Mouse (Mus musculus): ENCODE measurements at regions not wholly inside any gene's neighbourhood (a gene's known extent, or its start where the extent isn't known, plus 50 kb on each side); places are given as distances from the start of the nearest gene placed in this dataset.

DNA sequence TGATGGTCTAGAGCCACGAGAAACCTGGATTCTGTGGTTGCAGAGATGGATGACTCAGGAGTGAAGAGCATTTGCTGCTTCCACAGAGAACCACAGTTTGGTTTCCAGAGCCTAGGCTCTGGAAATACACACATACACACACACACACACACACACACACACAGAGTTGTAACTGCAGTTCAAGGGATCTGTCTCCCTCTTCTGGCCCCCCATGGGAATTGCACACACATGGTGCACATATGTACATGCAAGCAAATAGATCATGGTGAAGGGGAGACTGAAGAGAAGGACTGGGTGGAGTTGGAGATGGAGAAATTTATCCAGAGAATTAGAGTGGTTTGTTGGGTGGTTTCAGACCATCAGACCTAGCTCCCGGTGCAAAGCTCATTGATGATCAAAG, 252.6 kb downstream of the Gm4791 start:
- ATAC-seq (replicated peaks; ENCODE audit: poor library complexity, severe bottlenecking), result no peak

DNA sequence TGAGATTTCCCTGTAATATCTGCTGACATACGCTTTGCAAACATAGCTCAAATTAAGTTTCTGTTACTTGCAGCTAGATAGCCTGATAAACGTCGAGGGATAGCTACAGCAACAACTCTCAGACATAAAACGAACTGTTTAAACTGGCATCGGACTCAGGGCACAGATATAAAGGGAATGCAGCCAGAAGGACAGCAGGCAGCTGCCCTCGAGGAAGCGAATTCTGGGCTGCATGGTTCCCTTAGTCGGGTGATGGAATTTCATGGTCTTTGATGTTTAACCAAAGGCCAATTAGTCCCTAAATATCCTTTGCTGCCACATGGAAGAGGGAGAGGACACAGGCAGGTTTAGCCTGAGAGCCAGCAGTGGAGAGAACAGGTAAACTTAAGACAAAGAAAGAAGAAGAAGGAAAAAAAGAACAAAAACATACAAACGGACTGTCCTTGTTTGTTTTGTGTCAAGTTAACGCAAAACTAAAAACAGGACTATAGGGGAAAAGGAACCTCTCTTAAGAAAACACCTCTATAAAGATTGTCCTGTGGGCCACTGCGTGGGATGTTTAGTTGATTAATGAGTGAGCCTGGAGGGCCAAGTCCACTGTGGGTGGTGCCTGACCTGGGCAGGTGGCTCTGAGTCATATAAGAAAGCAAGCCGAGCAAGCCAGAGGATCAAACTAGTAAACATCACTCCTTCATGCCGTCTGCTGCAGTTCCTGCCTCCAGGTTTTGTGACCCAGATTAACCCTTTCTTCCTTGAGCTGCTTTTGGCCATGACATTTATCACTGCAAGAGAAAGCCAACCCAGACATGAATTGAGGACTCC, 255.5 kb downstream of the Gm4791 start:
- no peak for ATAC-seq (replicated peaks; ENCODE audit: poor library complexity, severe bottlenecking)

DNA sequence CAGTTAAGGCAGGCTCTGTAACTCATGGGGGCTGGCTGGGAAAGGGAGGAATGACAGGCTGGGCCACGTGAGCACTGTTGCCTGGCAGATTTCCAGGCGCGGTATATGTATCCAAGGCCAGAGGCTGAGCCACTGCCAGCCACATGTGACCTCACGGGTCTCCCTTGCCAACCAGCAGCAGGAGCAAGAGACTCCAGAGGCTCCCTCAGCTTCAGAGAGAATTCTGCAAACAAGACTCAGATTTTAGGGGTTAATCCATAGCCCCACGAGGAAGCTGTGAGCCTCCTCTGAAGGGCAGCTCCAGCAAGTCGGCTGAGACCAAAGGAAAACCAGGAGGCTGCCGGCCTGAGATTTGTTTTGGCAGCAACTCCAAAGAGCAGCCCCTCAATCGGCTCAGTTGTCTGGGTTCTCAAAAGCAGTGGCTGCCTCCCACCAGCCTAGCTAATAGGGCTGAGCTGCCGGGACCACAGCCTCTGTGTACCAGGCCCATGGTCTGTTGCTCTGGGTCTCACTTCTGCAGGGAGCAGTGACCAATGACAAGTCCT, 264.0 kb upstream of the Cadm1 start:
- ATAC-seq (replicated peaks; ENCODE audit: poor library complexity, severe bottlenecking), result no peak

DNA sequence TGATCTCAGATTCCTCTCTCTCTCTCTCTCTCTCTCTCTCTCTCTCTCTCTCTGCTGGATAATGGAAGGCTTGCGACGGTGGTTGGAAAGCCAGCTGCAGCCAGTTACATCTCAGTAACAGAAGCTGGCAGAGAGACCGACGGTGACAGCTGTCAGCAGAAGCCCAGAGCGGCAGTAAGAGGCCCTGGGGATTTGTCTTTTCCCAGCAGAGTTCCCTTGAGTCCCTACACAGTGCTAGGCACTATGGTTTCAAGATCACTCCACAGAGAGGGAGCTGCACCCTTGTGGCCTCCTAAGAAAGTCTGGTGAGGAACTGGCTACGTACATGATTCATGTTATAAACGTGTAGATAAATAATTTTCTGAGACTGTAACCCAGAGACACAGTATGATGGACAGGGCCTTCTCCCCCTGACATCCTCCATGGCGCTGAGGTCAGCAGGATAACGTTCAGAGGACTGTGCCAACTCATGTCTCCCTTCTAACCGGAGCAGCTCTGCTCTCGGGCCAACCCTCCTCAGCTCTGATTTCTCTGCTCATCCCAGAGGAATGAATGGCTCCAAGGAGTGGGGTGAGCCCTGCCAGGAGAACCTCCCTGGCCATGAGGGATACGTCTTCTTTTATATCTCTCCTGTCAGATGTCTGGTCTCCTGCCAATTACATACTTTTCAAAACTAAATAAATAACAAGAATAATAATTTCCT, 253.5 kb upstream of the Cadm1 start:
- ATAC-seq (replicated peaks; ENCODE audit: poor library complexity, severe bottlenecking), result no peak

DNA sequence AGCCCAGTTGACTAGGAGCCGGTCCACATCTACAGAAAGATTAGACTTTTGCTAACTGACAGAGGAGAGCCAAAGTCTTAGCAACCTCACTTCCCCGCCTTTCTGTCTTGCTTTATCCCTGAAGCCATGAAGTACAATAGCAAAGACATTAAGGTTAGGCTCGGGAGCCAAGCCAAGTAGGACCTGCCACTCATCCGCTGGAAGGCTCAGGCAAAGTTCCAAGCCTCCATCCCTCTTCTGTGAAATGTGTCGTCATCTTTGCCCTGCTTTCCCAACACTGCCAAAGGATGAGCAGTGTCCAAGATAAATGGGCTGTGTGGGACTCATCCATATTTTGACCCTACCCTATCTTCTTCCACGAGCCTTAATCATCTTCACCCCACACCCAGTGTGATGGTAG, 250.6 kb upstream of the Cadm1 start:
- no peak for ATAC-seq (replicated peaks; ENCODE audit: poor library complexity, severe bottlenecking)

DNA sequence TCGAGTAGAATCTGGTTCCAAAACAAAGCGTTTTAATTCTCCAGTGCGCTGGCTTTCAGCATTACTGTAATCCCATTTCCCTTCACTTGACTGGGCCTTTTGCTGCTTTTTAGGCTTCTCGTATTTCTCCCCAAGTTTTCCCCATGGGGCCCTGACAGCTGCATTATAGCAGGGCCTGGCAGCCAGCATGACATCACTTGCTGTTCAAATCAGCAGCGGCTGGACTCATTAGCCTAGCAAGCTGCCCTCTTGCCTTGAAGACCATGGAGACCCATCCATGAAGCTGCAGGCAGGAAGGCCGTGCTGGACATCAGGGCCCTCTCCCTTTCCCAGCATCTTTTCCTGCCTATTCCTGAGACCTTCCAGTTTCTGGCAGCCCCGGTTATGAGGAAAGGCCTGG, 249.8 kb upstream of the Cadm1 start:
- no peak for ATAC-seq (replicated peaks; ENCODE audit: poor library complexity, severe bottlenecking)

DNA sequence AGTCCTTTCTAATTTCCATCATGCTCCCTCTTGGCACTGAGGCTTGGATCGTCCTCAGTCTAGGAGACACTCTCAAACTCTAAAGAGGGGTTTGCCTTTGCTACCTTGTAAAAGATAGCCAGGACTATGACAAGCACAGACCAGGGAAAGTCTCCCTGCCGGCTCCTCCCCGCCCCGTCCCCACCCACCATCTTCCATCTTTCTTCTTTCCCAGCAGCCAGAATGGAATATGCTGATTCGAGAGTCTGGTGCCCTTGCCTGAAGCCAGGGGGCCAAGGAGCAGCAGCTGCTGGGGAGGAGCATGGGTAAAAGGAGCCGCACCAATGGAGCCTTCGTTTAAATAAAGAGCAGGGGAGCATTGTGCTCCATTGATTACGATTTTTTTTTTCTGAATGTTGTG, 249.4 kb upstream of the Cadm1 start:
- no peak for ATAC-seq (replicated peaks; ENCODE audit: poor library complexity, severe bottlenecking)

DNA sequence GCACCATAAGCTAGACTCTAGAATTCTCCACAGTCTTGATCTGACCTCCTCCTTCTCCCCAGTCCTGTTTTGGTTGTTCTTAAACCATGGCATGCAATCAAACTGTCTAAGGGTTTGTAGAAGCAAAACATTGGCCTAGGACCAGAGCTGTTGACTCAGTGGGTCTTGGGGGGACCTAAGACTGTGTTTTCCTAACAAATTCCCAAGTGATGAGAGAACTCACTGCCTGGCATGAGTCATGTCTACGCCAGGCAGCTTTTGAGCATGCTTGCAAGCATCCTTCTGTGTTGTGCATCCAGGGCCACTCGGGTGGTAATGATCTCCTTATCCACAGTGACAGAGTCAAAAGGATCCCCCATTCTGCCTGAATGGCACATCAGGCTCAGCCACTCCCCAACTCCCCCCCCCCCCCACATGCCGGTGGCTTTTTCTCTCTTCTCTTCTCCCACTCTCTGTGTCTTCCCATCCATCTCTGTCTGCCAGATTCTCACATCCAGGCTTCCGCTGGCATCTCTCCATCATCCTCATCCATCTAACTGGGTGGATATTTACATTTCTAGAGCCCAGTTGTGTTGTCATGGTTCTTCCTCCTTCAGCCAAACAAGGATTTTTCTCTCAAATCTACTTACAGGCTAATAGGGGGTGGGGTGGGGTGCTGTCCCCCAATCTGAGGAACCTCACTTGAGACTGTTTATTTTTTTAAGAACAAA, 246.1 kb upstream of the Cadm1 start:
- ATAC-seq (replicated peaks; ENCODE audit: poor library complexity, severe bottlenecking), result no peak

DNA sequence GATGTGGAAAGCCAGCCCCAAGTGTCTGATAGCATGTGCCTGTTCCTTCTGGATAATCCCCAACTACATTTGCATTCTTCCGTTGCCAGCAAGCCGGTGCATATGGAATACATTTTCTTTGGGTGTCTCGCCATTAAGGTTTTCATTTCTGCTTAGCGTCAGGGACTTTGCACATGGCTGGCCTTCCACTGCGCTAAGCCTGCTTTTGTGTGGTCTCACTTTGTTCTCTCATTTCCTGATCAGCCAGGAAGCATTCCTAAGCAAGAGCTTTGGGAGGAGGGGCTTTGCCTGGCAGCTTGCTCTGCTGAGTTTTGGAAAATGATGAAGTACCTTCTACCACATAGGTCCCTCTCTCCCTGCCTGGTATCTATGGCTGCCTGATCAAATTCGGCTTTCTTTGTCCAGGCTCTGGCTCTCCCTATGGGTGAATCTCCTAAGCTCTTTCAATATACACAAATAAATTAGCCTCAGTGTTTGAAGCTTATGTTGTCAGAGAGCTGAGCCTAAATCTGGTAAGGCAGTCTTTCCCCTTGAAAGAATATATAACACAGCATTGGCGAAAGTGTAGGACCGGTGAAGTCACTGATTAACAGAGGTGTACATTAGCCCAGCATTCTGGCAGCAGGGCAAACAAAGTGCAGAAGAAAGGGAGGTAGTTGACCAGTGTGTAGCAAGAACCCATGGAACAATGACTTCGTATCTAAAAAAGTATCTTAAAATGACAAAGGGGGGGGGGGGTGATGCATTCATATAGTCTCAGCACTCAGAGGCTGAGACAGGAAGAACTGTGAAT, 242.8 kb upstream of the Cadm1 start:
- no peak for ATAC-seq (replicated peaks; ENCODE audit: poor library complexity, severe bottlenecking)

DNA sequence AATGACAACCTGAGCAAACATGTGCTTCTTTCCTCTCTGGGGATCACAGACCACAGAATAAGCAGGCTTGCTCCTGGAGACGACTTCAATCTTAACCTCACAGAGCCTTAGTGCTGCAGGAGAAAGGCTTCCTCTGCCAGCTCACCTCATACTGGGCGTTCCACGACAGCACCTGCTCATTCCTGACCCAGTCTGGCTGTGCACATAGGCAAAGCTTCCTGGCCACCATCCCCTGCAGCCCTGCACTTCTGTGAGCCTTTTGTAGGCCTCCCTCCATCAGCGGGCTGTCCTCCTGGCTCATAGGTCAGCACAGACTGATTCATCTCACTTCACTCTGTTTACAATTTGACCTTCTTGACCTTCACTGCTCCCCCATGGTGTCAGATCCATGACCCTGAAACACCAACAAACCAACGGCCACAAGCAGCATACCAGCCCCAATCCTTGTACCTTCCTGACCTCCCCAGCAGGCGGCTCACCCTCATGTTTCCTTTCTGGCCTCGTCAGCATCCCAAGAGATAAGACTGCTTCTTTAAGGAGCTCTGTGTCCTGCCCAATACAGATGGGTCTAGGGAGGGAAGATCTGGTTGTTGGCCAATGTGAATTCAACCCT, 241.3 kb upstream of the Cadm1 start:
- ATAC-seq (replicated peaks; ENCODE audit: poor library complexity, severe bottlenecking), result no peak

DNA sequence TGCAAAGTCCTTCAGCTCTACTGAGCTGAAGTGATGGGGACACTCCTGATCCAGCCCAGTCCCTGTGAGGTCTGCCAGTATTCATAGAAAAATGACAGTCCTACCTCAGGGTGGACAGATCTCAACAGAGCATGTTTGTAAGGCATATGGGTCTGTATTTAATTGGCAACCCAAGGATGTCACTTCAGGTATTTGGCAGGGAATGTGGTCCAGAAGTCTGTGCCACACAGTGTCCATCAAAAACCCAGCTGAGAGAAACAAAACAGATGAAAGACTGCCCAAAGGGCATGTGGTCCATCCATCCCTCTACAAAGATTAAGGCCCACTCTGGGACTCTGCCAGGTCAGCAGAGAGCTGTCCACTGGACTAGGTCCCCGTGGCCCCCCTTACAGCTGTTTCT, 229.3 kb upstream of the Cadm1 start:
- no peak for ATAC-seq (replicated peaks; ENCODE audit: poor library complexity, severe bottlenecking)

DNA sequence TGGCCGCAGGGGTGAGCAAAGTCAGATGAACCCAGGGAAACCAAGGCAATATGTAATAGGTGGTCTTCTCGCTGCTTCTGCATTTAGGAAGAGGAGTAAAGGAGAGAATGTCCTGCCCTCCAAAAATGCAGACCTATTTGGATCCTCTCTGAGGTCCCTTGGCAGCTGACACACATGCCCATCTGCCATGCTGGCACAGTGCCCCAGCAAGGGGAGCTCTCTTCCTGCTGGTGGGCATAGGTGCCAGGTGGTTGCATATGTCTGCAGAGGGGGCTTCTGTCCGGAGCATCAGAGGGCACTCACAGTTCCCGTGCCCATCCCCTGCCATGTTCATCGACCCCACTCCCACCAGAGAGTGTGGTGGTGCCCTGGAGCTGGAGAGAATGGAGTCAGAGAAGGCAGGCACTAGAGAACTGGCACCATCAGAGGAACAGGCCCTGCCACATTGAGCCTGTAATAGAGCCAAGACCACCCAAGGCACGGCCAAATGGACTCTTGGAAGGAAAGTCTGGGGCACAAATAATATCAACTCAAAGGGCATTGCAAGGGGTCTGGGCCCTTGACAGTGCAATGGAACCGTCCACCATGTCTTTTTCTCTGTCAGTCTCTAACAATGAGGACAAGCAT, 222.7 kb upstream of the Cadm1 start:
- ATAC-seq (replicated peaks; ENCODE audit: poor library complexity, severe bottlenecking), result no peak

DNA sequence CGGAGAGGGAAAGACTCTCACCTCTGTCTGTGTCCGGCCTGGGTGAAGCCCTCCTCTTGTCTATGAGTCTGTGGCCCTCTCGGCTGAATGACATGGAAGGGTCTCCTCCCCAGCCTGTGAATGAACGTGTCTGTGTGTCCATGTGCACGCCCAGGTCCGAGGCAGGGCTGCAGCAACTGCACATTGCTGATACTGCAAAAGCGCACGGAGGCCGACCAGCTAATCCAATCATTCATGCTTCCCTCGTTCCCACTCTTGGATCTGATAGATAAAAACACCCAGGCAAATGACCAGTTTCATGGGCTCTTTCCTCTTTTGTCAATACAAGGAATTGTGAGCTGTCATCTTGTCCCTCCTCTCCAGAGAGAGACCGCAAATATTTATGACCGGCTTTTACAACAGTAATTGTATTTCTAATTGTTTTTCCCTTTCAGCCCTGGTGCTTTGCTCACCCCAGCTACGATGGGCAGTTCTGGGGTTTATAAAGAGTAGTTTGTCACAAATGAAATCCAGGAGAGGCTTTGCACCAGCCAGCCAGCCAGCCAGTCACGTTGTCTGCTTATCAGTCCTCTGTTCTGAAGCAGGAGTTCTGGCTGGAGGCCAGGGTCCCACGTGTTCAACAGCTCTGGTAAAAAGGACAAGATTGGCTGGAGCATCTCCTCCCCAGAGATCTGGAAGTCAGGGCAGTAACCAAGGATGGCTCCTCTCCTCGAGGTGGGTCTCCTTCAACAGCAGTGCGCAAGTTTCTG, 222.0 kb upstream of the Cadm1 start:
- no peak for ATAC-seq (replicated peaks; ENCODE audit: poor library complexity, severe bottlenecking)

DNA sequence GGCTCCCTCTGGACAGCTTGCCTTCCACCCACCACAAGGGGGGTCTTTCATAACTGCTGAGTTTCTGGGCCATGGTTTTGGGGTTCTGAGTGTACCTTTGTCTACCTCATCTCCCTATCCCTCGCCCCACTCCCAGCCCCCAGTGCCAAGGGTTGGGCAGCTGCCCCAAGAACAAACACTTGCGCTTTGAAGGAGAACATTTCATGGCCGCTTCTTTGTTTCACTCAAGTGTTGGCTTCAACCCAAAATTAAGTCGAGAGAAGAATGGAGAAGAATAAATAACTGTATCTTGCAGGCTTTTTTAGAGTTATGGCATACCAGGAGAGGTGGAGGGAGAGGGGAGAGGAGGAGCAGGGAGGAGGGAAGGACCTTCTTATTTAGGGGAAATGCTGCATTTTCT, 216.5 kb upstream of the Cadm1 start:
- ATAC-seq (replicated peaks; ENCODE audit: poor library complexity, severe bottlenecking), result no peak

DNA sequence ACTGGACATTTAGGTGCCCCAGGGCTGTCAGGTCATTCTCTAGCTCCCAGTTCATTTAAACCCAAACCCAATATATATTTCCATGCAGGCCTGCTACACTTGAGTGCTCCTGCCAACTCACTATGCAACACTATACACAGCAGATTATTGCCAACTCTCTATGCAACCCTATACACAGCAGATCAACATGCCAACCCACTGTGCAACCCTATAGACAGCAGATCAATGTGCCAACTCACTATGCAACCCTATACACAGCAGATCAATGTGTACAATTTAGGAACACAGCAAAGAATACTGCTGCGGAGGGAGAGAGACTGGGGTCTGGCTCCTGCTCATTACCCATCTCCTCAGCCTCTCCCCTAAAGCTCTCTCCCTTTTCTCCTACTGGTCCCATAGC, 215.7 kb upstream of the Cadm1 start:
- ATAC-seq (replicated peaks; ENCODE audit: poor library complexity, severe bottlenecking), result no peak

DNA sequence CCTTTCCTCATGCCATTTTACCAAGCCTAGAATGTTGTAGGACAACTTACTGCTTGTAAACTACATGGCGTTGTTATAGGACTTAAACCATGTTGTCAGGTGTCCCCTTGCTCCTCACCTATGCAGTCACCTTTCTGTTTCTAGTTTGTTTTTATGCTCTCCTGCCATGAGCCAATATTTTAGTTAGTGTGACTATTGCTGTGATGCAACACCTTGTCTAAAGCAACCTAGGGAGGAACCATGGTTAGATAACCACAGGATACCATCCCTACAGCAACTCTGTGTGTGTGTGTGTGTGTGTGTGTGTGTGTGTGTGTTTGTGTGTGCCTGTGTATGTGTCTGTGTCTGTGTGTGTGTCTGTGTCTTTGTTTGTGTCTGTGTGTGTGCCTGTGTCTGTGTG, 209.6 kb upstream of the Cadm1 start:
- no peak for ATAC-seq (replicated peaks; ENCODE audit: poor library complexity, severe bottlenecking)

DNA sequence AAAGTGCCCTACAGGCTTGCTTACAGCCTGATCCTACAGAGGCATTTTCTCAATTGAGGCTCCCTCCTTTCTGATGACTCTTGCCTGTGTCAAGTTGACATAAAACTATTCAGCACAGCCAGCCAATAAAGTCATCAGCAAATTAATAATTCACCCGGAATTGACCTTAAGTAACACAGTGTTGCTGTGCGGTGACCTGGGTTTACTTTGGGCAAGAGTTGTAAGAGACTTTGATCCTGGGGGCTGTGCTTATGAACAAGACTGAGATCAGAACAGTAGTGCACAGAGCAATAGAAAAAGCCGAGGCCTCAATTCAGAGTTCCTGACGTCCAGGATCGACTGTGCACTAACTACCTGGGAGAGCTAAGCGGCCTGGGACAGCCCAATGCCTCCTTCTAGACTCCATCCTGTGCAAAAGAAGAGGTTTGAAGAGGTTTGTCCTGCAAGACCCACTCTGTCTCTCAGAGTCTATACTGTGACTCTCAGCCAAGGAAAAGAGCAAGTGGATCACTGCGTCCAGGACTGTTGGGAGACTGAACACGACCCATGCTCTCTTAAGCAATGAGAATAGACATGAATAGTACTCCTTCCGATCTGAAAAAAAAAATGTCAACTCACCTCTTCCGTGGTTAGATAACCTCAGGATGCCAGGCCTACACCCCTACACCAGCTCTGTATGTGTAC, 208.7 kb upstream of the Cadm1 start:
- ATAC-seq (replicated peaks; ENCODE audit: poor library complexity, severe bottlenecking), result no peak

DNA sequence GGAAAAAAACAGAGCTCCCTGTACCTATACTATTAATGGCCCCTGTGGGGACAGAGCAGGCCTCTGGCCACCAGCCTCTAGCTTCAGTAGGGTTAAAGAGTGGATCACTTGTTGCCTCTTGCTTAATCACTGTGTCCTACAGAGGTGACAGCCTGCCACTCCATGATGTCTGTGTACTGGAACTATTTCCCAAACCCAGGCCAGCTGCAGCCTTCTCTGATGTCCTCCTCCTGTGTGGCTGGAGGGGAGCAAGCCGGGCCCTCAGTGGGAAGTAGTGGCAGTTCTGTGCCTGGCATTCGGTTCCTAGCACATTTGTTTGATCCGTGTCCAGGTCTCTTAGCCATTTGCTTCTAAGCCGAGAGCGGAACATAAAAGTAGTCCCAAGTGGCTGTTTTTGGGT, 207.7 kb upstream of the Cadm1 start:
- ATAC-seq (replicated peaks; ENCODE audit: poor library complexity, severe bottlenecking), result no peak
